Mouse (Mus musculus): ENCODE results near the gene Gm10491.

Gene Gm10491

GRCm38 (mm10) chrX:7879819-7880218 is 27.8 kb downstream of the Gm10491 start:
- DNase-seq (ENCODE audit: low spot score) = peak; percentile 60

DNA sequence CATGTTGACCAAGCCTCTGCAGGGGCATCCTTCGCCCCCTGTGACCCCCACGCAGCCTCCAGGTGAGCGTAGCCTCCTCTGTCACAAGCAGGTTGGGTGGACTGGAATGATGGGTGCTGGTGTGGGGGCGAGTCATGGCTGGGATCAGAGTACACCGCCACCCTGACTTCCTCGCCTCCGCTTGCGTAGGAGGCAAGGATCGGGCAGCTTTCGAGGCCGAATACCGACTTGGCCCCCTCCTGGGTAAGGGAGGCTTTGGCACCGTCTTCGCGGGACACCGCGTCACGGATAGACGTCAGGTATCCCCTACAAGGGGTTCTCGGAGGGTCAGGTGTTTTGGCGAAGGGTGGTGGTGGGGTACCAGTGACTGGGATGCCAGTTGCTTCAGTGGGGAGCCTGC is 29.1 kb downstream of the Gm10491 start:
- no peak for DNase-seq (ENCODE audit: low spot score)

DNA sequence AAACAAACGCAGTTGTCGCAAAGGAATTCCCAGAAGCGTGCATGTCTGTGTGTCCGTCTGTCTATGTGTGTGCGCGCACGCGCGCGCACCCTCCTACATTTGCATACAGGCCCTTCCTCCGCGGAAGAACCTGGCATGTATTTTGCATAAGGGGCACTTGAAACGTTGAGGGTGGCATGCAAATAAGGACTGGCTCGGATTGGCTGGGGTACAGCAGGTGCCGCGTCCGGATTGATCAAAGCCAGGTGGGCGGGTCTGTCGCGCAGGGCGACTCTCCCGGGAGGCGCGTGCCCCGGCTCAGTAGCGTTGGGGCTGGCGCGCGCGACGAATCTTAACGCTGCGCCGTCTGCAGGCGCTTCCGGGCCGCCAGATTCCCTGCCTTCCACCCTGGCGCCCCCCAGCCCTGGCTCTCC is 29.6 kb downstream of the Gm10491 start, which contains the start of gene Pim2:
TSS of gene Pim2 (plus strand) at position 256 of the 413 bp plus-strand sequence.
- DNase-seq (ENCODE audit: low spot score) = peak; percentile 78

DNA sequence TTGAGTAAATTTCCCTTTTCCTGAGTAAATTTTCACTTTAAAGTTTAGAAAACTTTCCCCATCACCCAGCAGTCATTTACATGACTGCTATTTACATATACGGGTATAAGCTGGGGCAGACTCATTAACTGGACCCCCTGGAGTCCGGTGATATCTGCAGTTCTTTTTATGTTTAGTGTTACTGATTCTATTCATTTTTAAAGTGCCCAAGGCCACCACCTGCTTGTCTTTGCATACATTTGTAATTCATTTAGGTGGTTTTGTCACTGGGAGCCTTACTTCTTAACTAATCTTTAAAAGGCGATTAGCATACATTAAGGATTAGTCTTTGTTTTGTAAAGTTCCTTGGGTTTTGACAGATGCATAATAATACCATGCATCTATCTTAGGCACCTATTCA is 37.8 kb downstream of the Gm10491 start:
- no peak for DNase-seq (ENCODE audit: low spot score)

DNA sequence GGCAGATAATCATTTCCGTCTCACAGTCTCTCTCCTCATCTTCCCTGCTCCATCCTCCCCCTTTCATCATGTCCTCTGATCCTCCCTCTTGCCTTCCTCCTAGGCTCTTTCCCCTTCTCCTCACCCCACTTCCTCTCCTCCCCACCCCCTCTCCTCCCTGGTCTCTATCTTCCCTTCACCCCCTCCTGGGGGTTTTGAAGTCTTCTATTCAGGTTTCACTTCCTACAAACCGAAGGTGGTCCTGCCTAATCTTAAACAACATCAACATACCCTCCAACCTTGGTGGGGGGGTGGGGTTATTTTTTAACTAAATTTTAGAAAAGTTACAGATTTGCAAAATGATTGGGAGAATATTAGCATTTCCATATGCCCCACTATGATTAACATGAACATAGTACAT is 39.1 kb downstream of the Gm10491 start:
- DNase-seq (ENCODE audit: low spot score) = no peak

GRCm38 (mm10) chrX:7867141-7867540 is 40.5 kb downstream of the Gm10491 start:
- no peak for DNase-seq (ENCODE audit: low spot score)

DNA sequence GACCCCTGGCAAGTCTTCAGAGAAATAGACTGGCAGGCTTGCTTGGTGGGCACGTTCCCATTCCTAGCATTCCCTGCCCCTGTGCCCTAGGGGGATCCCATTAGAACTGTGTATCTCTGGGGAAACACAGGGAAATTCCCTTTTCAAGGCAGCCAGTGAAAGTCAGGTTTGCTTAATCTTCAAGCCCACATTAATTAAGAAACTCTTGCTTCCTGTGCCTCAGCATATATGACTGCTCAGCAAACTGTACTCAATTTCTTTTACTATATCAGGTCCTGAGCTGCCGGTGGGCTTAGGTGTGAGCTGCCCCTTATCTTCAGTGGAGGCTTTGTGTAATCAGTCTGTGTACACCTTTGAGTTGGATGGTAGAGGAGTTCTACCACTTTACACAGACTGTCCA is 41.8 kb downstream of the Gm10491 start:
- no peak for DNase-seq (ENCODE audit: low spot score)

GRCm38 (mm10) chrX:7865343-7865742 is 42.3 kb downstream of the Gm10491 start:
- no peak for DNase-seq (ENCODE audit: low spot score)

DNA sequence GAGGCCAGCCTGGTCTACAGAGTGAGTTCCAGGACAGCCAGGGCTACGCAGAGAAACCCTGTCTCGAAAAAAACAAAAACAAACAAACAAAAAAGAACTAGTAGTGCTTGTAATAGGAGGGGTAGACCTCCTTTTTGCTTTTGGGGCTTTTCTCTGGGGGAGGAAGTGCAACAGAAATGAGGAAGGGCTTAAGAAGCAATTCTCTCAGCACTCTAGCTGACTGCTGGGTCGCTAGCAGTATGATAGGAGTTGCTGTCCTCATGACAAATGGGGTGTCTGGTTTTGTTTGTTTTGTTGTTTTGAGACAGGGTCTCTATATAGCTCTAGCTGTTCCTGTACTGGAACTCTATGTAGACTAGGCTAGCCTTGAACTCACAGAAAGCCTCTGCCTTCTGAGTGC is 43.1 kb downstream of the Gm10491 start:
- DNase-seq (ENCODE audit: low spot score) = no peak

GRCm38 (mm10) chrX:7863181-7863580 is 44.5 kb downstream of the Gm10491 start:
- DNase-seq (ENCODE audit: low spot score) = no peak

GRCm38 (mm10) chrX:7859191-7859753 is 48.4 kb downstream of the Gm10491 start:
- no peak for DNase-seq (ENCODE audit: low spot score)
